Mouse (Mus musculus) embryonic facial prominence, embryonic 13.5 days (tissue): Measurements from ENCODE around the gene Snx22. TPM values are rescaled to one million over a fixed set of nuclear protein-coding genes. Genes with fewer than 3 reads are reported as not detected.

Experiments
- ATAC-seq: fragments of 200-750 bp; cut with Nextera tagmentation; 2 replicates; pipeline ENCODE4 v1.8.0; 2017; ENCODE audit warnings: low read depth; ENCODE audit not compliant: insufficient number of reproducible peaks, insufficient read depth, low FRiP score, low TSS enrichment
- H3K27ac ChIP-seq: fragments of 300-500 bp; sonication (generic); 2 replicates; pipeline ENCODE4 v1.5.1; 2015; ENCODE audit warnings: moderate library complexity, mild to moderate bottlenecking, inconsistent platforms
- H3K27me3 ChIP-seq: fragments of 300-500 bp; sonication (generic); 2 replicates; pipeline ENCODE4 v1.6.1; 2015; ENCODE audit warnings: mild to moderate bottlenecking, inconsistent platforms
- H3K36me3 ChIP-seq: fragments of 300-500 bp; sonication (generic); 2 replicates; pipeline ENCODE4 v1.6.1; 2015; ENCODE audit warnings: mild to moderate bottlenecking, inconsistent platforms
- H3K4me1 ChIP-seq: fragments of 300-500 bp; sonication (generic); 2 replicates; pipeline ENCODE4 v1.6.1; 2015; ENCODE audit warnings: inconsistent platforms
- H3K4me2 ChIP-seq: fragments of 300-500 bp; sonication (generic); 2 replicates; pipeline ENCODE4 v1.6.1; 2015; ENCODE audit warnings: moderate library complexity, mild to moderate bottlenecking, inconsistent platforms
- H3K4me3 ChIP-seq: fragments of 300-500 bp; sonication (generic); 2 replicates; pipeline ENCODE4 v1.5.1; 2015; ENCODE audit warnings: mild to moderate bottlenecking, inconsistent platforms
- H3K9ac ChIP-seq: fragments of 300-500 bp; sonication (generic); 2 replicates; pipeline ENCODE4 v1.6.1; 2015; ENCODE audit warnings: mild to moderate bottlenecking, inconsistent platforms
- H3K9me3 ChIP-seq: fragments of 300-500 bp; sonication (generic); 2 replicates; pipeline ENCODE4 v1.6.1; 2016; ENCODE audit warnings: inconsistent platforms
- WGBS: fragments of 180-500 bp; shearing (Covaris S2); methylation state at CpG from one replicate; pipeline ENCODE4 v1.1.7; 2015; ENCODE audit warnings: mixed read lengths; 5-methylcytosine and 5-hydroxymethylcytosine counted together
- polyA plus RNA-seq: library from polyadenylated mRNA; unstranded; fragments of >200 nt; fragmentation: Nextera tagmentation; extraction: Ambion mirVana; gene quantifications from 2 replicates; pipeline ENCODE4 v1.2.1, GENCODE M21; 2015

Snx22 gene
- polyA plus RNA-seq, 1 experiment from 2014 or later = 5.3 TPM

GRCm38 (mm10) chr9:66051493-66051892 is 18.0 kb downstream of the Snx22 start:
- no peak overlapping the region for H3K4me3 ChIP-seq
- H3K9ac ChIP-seq = no peak overlapping the region
- H3K4me2 ChIP-seq = no peak overlapping the region
- no peaks in the 10 kb centered on the region for H3K27me3 ChIP-seq
- H3K4me1 ChIP-seq = no peaks in the 10 kb centered on the region; the same call in 1 of the 2 replicates
- WGBS = 73% methylated on average over 4 of the region's 4 CpGs
- H3K27ac ChIP-seq = no peak overlapping the region
- H3K36me3 ChIP-seq = no peaks in the 10 kb centered on the region
- H3K9me3 ChIP-seq = no peaks in the 10 kb centered on the region
- no peak for ATAC-seq

- no peaks in the 10 kb centered on the region for H3K27me3 ChIP-seq
- H3K4me1 ChIP-seq = no peaks in the 10 kb centered on the region; the same call in 1 of the 2 replicates
- no peak overlapping the region for H3K4me3 ChIP-seq
- H3K4me2 ChIP-seq = no peak overlapping the region
- H3K36me3 ChIP-seq = no peaks in the 10 kb centered on the region
- 64% methylated on average over 6 of the region's 6 CpGs for WGBS
- no peak overlapping the region for H3K27ac ChIP-seq
- H3K9ac ChIP-seq = no peak overlapping the region
- no peaks in the 10 kb centered on the region for H3K9me3 ChIP-seq
- no peak for ATAC-seq
These were observed 19.5 kb downstream of the Snx22 start for GRCm38 (mm10) chr9:66049931-66050601.

GRCm38 (mm10) chr9:66043241-66043640 is 26.3 kb downstream of the Snx22 start:
- no peak overlapping the region for H3K27ac ChIP-seq
- peaks cover 32% of the 10 kb centered on the region for H3K36me3 ChIP-seq
- no peaks in the 10 kb centered on the region for H3K27me3 ChIP-seq
- H3K4me3 ChIP-seq = no peak overlapping the region
- H3K4me1 ChIP-seq = no peaks in the 10 kb centered on the region
- ATAC-seq = no peak
- H3K9ac ChIP-seq = no peak overlapping the region
- H3K9me3 ChIP-seq = no peaks in the 10 kb centered on the region
- WGBS = 96% methylated on average over 3 of the region's 3 CpGs
- no peak overlapping the region for H3K4me2 ChIP-seq

- Histone ChIP-seq H3K9ac (no peak overlapping the region), H3K4me2 (no peak overlapping the region), H3K9me3 (no peaks in the 10 kb centered on the region), H3K36me3 (peaks cover 38% of the 10 kb centered on the region), H3K4me1 (no peaks in the 10 kb centered on the region), H3K27me3 (no peaks in the 10 kb centered on the region), H3K4me3 (no peak overlapping the region), H3K27ac (no peak overlapping the region)
- WGBS = 74% methylated on average over 4 of the region's 4 CpGs
- ATAC-seq = no peak
These were observed 27.2 kb downstream of the Snx22 start for GRCm38 (mm10) chr9:66042331-66042730.

GRCm38 (mm10) chr9:66040801-66041200 is 28.7 kb downstream of the Snx22 start:
- no peak overlapping the region for H3K4me3 ChIP-seq
- H3K4me1 ChIP-seq = no peaks in the 10 kb centered on the region
- ATAC-seq = no peak
- no peak overlapping the region for H3K9ac ChIP-seq
- no peaks in the 10 kb centered on the region for H3K9me3 ChIP-seq
- H3K36me3 ChIP-seq = peaks cover 42% of the 10 kb centered on the region
- H3K27me3 ChIP-seq = no peaks in the 10 kb centered on the region
- no peak overlapping the region for H3K4me2 ChIP-seq
- no peak overlapping the region for H3K27ac ChIP-seq
- WGBS = 85% methylated on average over 3 of the region's 3 CpGs

GRCm38 (mm10) chr9:66039290-66039689 is 30.2 kb downstream of the Snx22 start:
- 82% methylated on average over 4 of the region's 4 CpGs for WGBS
- no peak overlapping the region for H3K4me2 ChIP-seq
- H3K9me3 ChIP-seq = no peaks in the 10 kb centered on the region
- no peak for ATAC-seq
- no peak overlapping the region for H3K4me3 ChIP-seq
- H3K27me3 ChIP-seq = no peaks in the 10 kb centered on the region
- no peak overlapping the region for H3K9ac ChIP-seq
- H3K36me3 ChIP-seq = peaks cover 49% of the 10 kb centered on the region
- H3K27ac ChIP-seq = no peak overlapping the region
- H3K4me1 ChIP-seq = no peaks in the 10 kb centered on the region

GRCm38 (mm10) chr9:66038581-66038980 is 30.9 kb downstream of the Snx22 start:
- no peaks in the 10 kb centered on the region for H3K9me3 ChIP-seq
- no peak for ATAC-seq
- H3K4me3 ChIP-seq = no peak overlapping the region
- H3K27ac ChIP-seq = no peak overlapping the region
- H3K36me3 ChIP-seq = peaks cover 49% of the 10 kb centered on the region
- H3K4me2 ChIP-seq = no peak overlapping the region
- no peaks in the 10 kb centered on the region for H3K4me1 ChIP-seq
- WGBS = 90% methylated on average over 4 of the region's 4 CpGs
- no peak overlapping the region for H3K9ac ChIP-seq
- no peaks in the 10 kb centered on the region for H3K27me3 ChIP-seq

GRCm38 (mm10) chr9:66038082-66038481 is 31.4 kb downstream of the Snx22 start:
- no peak for ATAC-seq
- Histone ChIP-seq H3K36me3 (peaks cover 52% of the 10 kb centered on the region), H3K4me2 (no peak overlapping the region), H3K9me3 (no peaks in the 10 kb centered on the region), H3K27me3 (no peaks in the 10 kb centered on the region), H3K9ac (no peak overlapping the region), H3K4me1 (no peaks in the 10 kb centered on the region), H3K4me3 (no peak overlapping the region), H3K27ac (no peak overlapping the region)
- 86% methylated on average over 4 of the region's 4 CpGs for WGBS

GRCm38 (mm10) chr9:66020601-66021000 is 48.9 kb downstream of the Snx22 start:
- Histone ChIP-seq H3K9ac (no peak overlapping the region), H3K4me2 (no peak overlapping the region), H3K9me3 (no peaks in the 10 kb centered on the region), H3K36me3 (peaks cover 22% of the 10 kb centered on the region), H3K4me3 (no peak overlapping the region), H3K4me1 (no peaks in the 10 kb centered on the region), H3K27me3 (no peaks in the 10 kb centered on the region), H3K27ac (no peak overlapping the region)
- no peak for ATAC-seq

Other genes with a start within 250 kb of the Snx22 start
- gene Zfp609, start 242.2 kb downstream of the Snx22 start, polyA plus RNA-seq = 7.2 and 8.4 TPM in 2 replicates
- 218 and 232 TPM in 2 replicates for gene Pclaf, start 179.5 kb downstream of the Snx22 start, polyA plus RNA-seq
- gene Trip4, start 160.9 kb downstream of the Snx22 start, polyA plus RNA-seq = 40.1 and 40.8 TPM in 2 replicates
- 22.8 and 26.0 TPM in 2 replicates for gene Csnk1g1, start 160.8 kb downstream of the Snx22 start, polyA plus RNA-seq
- gene Ppib, start 9.5 kb downstream of the Snx22 start, polyA plus RNA-seq = 568 and 589 TPM in 2 replicates
- 119 and 131 TPM in 2 replicates for gene Snx1, start 56.9 kb upstream of the Snx22 start, polyA plus RNA-seq
- 177 and 184 TPM in 2 replicates for gene Ciao2a, start 56.9 kb upstream of the Snx22 start, polyA plus RNA-seq
- 5.3 and 6.7 TPM in 2 replicates for gene Dapk2, start 88.5 kb upstream of the Snx22 start, polyA plus RNA-seq